Mouse (Mus musculus) midbrain, embryonic 13.5 days (tissue): ENCODE data around the gene Rnf26. TPM values are rescaled to one million over a fixed set of nuclear protein-coding genes. Genes with fewer than 3 reads are reported as not detected.
A peak's percentile ranks its signal among the peaks of the same experiment; 100 is the strongest.

Experiments used
- ATAC-seq: fragments of 200-750 bp; cut with Nextera tagmentation; 2 replicates; pipeline ENCODE4 v1.8.0; 2017; ENCODE audit warnings: mild to moderate bottlenecking, moderate TSS enrichment, moderate library complexity
- H3K27ac ChIP-seq: fragments of 300-500 bp; sonication (generic); 2 replicates; pipeline ENCODE4 v1.5.1; 2015; ENCODE audit warnings: inconsistent platforms, mild to moderate bottlenecking, moderate library complexity
- H3K27me3 ChIP-seq: fragments of 300-500 bp; sonication (generic); 2 replicates; pipeline ENCODE4 v1.6.1; 2015; ENCODE audit warnings: mild to moderate bottlenecking, inconsistent platforms
- H3K36me3 ChIP-seq: fragments of 300-500 bp; sonication (generic); 2 replicates; pipeline ENCODE4 v1.6.1; 2015; ENCODE audit warnings: mild to moderate bottlenecking, inconsistent platforms
- H3K4me1 ChIP-seq: fragments of 300-500 bp; sonication (generic); replicated peaks from 2 replicates; pipeline ENCODE4 v1.6.1; 2015; ENCODE audit warnings: inconsistent platforms
- H3K4me2 ChIP-seq: fragments of 300-500 bp; sonication (generic); replicated peaks from 2 replicates; pipeline ENCODE4 v1.6.1; 2015; ENCODE audit warnings: moderate library complexity, mild to moderate bottlenecking, inconsistent platforms
- H3K4me3 ChIP-seq: fragments of 300-500 bp; sonication (generic); replicated peaks from 2 replicates; pipeline ENCODE4 v1.5.1; 2015; ENCODE audit warnings: mild to moderate bottlenecking, inconsistent platforms
- H3K9ac ChIP-seq: fragments of 300-500 bp; sonication (generic); replicated peaks from 2 replicates; pipeline ENCODE4 v1.6.1; 2015; ENCODE audit warnings: mild to moderate bottlenecking, inconsistent platforms
- H3K9me3 ChIP-seq: fragments of 300-500 bp; sonication (generic); 2 replicates; pipeline ENCODE4 v1.6.1; 2016; ENCODE audit warnings: mild to moderate bottlenecking, inconsistent platforms
- WGBS: fragments of 180-500 bp; shearing (Covaris S2); methylation state at CpG from one replicate; pipeline ENCODE4 v1.1.7; 2015; 5-methylcytosine and 5-hydroxymethylcytosine counted together
- polyA plus RNA-seq: library from polyadenylated mRNA; unstranded; fragments of >200 nt; fragmentation: Nextera tagmentation; extraction: Ambion mirVana; gene quantifications from 2 replicates; pipeline ENCODE4 v1.2.1, GENCODE M21; 2015

Gene Rnf26
- polyA plus RNA-seq, 1 experiment from 2014 or later = 32.7 TPM

GRCm38 (mm10) chr9:44105781-44106180, 7.5 kb downstream of the Rnf26 start:
- no peak overlapping the region for H3K4me2 ChIP-seq
- no peaks in the 10 kb centered on the region for H3K9me3 ChIP-seq
- peaks cover 5% of the 10 kb centered on the region; the same call in 1 of the 2 replicates for H3K36me3 ChIP-seq
- H3K27ac ChIP-seq = no peak overlapping the region
- ATAC-seq = no peak
- no peaks in the 10 kb centered on the region for H3K27me3 ChIP-seq
- no peak overlapping the region for H3K9ac ChIP-seq
- whole genome bisulfite sequencing = 90% methylated on average over 10 of the region's 10 CpGs
- no peak overlapping the region for H3K4me3 ChIP-seq
- H3K4me1 ChIP-seq = peaks cover 51% of the 10 kb centered on the region

- Histone ChIP-seq H3K27me3 (no peaks in the 10 kb centered on the region), H3K27ac (no peak overlapping the region), H3K9ac (no peak overlapping the region), H3K4me1 (peaks cover 42% of the 10 kb centered on the region), H3K4me3 (no peak overlapping the region), H3K9me3 (no peaks in the 10 kb centered on the region), H3K36me3 (peaks cover 5% of the 10 kb centered on the region; the same call in 1 of the 2 replicates), H3K4me2 (no peak overlapping the region)
- WGBS = 94% methylated on average over 7 of the region's 7 CpGs
- no peak for ATAC-seq
Observed at GRCm38 (mm10) chr9:44104881-44105280, 8.4 kb downstream of the Rnf26 start.

GRCm38 (mm10) chr9:44101490-44101889, 11.8 kb downstream of the Rnf26 start, which contains the start of gene Mfrp:
TSS of gene Mfrp (plus strand) at chr9:44101729.
- Histone ChIP-seq H3K9me3 (no peaks in the 10 kb centered on the region), H3K36me3 (peaks cover 5% of the 10 kb centered on the region; the same call in 1 of the 2 replicates), H3K27ac (no peak within 1 kb of the TSS), H3K4me1 (peaks cover 14% of the 10 kb centered on the region), H3K27me3 (no peaks in the 10 kb centered on the region), H3K4me3 (no peak within 1 kb of the TSS), H3K9ac (no peak within 1 kb of the TSS), H3K4me2 (no peak within 1 kb of the TSS)
- ATAC-seq = no peak
- WGBS = 44% methylated on average over 9 of the region's 9 CpGs

- 13% methylated on average over 9 of the region's 9 CpGs for WGBS
- H3K4me1 ChIP-seq = peaks cover 20% of the 10 kb centered on the region
- H3K9ac ChIP-seq = no peak overlapping the region
- peak; percentile 67; the same call in 1 of the 2 replicates for ATAC-seq
- H3K9me3 ChIP-seq = no peaks in the 10 kb centered on the region
- H3K4me3 ChIP-seq = no peak overlapping the region
- H3K27ac ChIP-seq = peak overlapping the region; percentile 66
- no peaks in the 10 kb centered on the region for H3K27me3 ChIP-seq
- 0 out of 2 replicates have a peak, but pooled peaks cover 4% of the 10 kb centered on the region for H3K36me3 ChIP-seq
- no peak overlapping the region for H3K4me2 ChIP-seq
Observed at GRCm38 (mm10) chr9:44096536-44096935, 16.8 kb downstream of the Rnf26 start.

GRCm38 (mm10) chr9:44095781-44096180, 17.5 kb downstream of the Rnf26 start:
- WGBS = 91% methylated on average over 9 of the region's 9 CpGs
- H3K4me1 ChIP-seq = peaks cover 18% of the 10 kb centered on the region

GRCm38 (mm10) chr9:44094737-44095136, 18.6 kb downstream of the Rnf26 start:
- WGBS = 86% methylated on average over 3 of the region's 3 CpGs
- Histone ChIP-seq H3K36me3 (0 out of 2 replicates have a peak, but pooled peaks cover 4% of the 10 kb centered on the region), H3K27ac (no peak overlapping the region), H3K4me2 (no peak overlapping the region), H3K4me3 (no peak overlapping the region), H3K9me3 (no peaks in the 10 kb centered on the region), H3K27me3 (no peaks in the 10 kb centered on the region), H3K9ac (no peak overlapping the region), H3K4me1 (peaks cover 18% of the 10 kb centered on the region)
- ATAC-seq = no peak

More at GRCm38 (mm10) chr9:44095781-44096180, 17.5 kb downstream of the Rnf26 start:
- Histone ChIP-seq H3K4me3 (no peak overlapping the region), H3K36me3 (0 out of 2 replicates have a peak, but pooled peaks cover 4% of the 10 kb centered on the region), H3K27me3 (no peaks in the 10 kb centered on the region), H3K9me3 (no peaks in the 10 kb centered on the region), H3K4me2 (no peak overlapping the region), H3K9ac (no peak overlapping the region), H3K27ac (no peak overlapping the region)
- no peak for ATAC-seq

- peak; percentile 77 for ATAC-seq
Observed at GRCm38 (mm10) chr9:44093612-44094503, 19.5 kb downstream of the Rnf26 start.

GRCm38 (mm10) chr9:44088877-44089608, 24.3 kb downstream of the Rnf26 start:
- peaks cover 50% of the 10 kb centered on the region for H3K27me3 ChIP-seq
- 70% methylated on average over 12 of the region's 12 CpGs for WGBS

More at GRCm38 (mm10) chr9:44093612-44094503, 19.5 kb downstream of the Rnf26 start:
- WGBS = 29% methylated on average over 24 of the region's 24 CpGs
- H3K27ac ChIP-seq = no peak overlapping the region
- 0 out of 2 replicates have a peak overlapping the region, but pooled peaks have one; percentile 23 for H3K9ac ChIP-seq
- H3K4me1 ChIP-seq = peaks cover 18% of the 10 kb centered on the region
- H3K4me3 ChIP-seq = 0 out of 2 replicates have a peak overlapping the region, but pooled peaks have one; percentile 18
- H3K27me3 ChIP-seq = peaks cover 7% of the 10 kb centered on the region
- H3K36me3 ChIP-seq = 0 out of 2 replicates have a peak, but pooled peaks cover 4% of the 10 kb centered on the region
- peak overlapping the region; percentile 48 for H3K4me2 ChIP-seq
- H3K9me3 ChIP-seq = no peaks in the 10 kb centered on the region

GRCm38 (mm10) chr9:44087761-44088455, 25.4 kb downstream of the Rnf26 start:
- 19% methylated on average over 15 of the region's 15 CpGs for WGBS
- ATAC-seq = no peak
- no peak overlapping the region for H3K27ac ChIP-seq
- H3K4me2 ChIP-seq = no peak overlapping the region
- H3K27me3 ChIP-seq = peaks cover 62% of the 10 kb centered on the region
- no peaks in the 10 kb centered on the region for H3K9me3 ChIP-seq
- no peak overlapping the region for H3K9ac ChIP-seq
- no peak overlapping the region for H3K4me3 ChIP-seq
- H3K4me1 ChIP-seq = peaks cover 34% of the 10 kb centered on the region
- 0 out of 2 replicates have a peak, but pooled peaks cover 4% of the 10 kb centered on the region for H3K36me3 ChIP-seq

More at GRCm38 (mm10) chr9:44088877-44089608, 24.3 kb downstream of the Rnf26 start:
- H3K4me1 ChIP-seq = peaks cover 29% of the 10 kb centered on the region
- no peak overlapping the region for H3K4me2 ChIP-seq
- no peaks in the 10 kb centered on the region for H3K9me3 ChIP-seq
- H3K36me3 ChIP-seq = 0 out of 2 replicates have a peak, but pooled peaks cover 4% of the 10 kb centered on the region
- H3K27ac ChIP-seq = no peak overlapping the region
- no peak for ATAC-seq
- H3K9ac ChIP-seq = no peak overlapping the region
- H3K4me3 ChIP-seq = no peak overlapping the region

GRCm38 (mm10) chr9:44086960-44087359, 26.4 kb downstream of the Rnf26 start:
- 53% methylated on average over 10 of the region's 10 CpGs for WGBS
- no peak for ATAC-seq
- H3K4me2 ChIP-seq = no peak overlapping the region
- H3K27me3 ChIP-seq = peaks cover 70% of the 10 kb centered on the region
- no peak overlapping the region for H3K27ac ChIP-seq
- H3K4me1 ChIP-seq = peaks cover 34% of the 10 kb centered on the region
- no peak overlapping the region for H3K9ac ChIP-seq
- H3K9me3 ChIP-seq = no peaks in the 10 kb centered on the region
- 0 out of 2 replicates have a peak, but pooled peaks cover 2% of the 10 kb centered on the region for H3K36me3 ChIP-seq
- no peak overlapping the region for H3K4me3 ChIP-seq
